Mouse (Mus musculus) intestine, embryonic 16.5 days (tissue): ENCODE data around the gene Rapgef1. TPM values are rescaled to one million over a fixed set of nuclear protein-coding genes. Genes with fewer than 3 reads are reported as not detected.
A peak's percentile ranks its signal among the peaks of the same experiment; 100 is the strongest.

Experiments used
- ATAC-seq: fragments of 200-750 bp; cut with Nextera tagmentation; 2 replicates; pipeline ENCODE4 v1.8.0; 2017; ENCODE audit warnings: moderate TSS enrichment, moderate library complexity
- H3K27ac ChIP-seq: fragments of 300-500 bp; sonication (generic); 2 replicates; pipeline ENCODE4 v1.5.1; 2014; ENCODE audit warnings: mild to moderate bottlenecking, low read length
- H3K27me3 ChIP-seq: fragments of 300-500 bp; sonication (generic); replicated peaks from 2 replicates; pipeline ENCODE4 v1.6.1; 2014; ENCODE audit warnings: low read length, control low read depth, mixed read lengths; ENCODE audit not compliant: control insufficient read depth, insufficient read depth
- H3K36me3 ChIP-seq: fragments of 300-500 bp; sonication (generic); 2 replicates; pipeline ENCODE4 v1.6.1; 2014; ENCODE audit warnings: low read length, control low read depth; ENCODE audit not compliant: control insufficient read depth, insufficient read depth
- H3K4me1 ChIP-seq: fragments of 300-500 bp; sonication (generic); 2 replicates; pipeline ENCODE4 v1.6.1; 2014; ENCODE audit warnings: low read length, control low read depth, mixed read lengths; ENCODE audit not compliant: control insufficient read depth, insufficient read depth
- H3K4me2 ChIP-seq: fragments of 300-500 bp; sonication (generic); 2 replicates; pipeline ENCODE4 v1.6.1; 2014; ENCODE audit warnings: low read depth, low read length, control low read depth
- H3K4me3 ChIP-seq: fragments of 300-500 bp; sonication (generic); 2 replicates; pipeline ENCODE4 v1.5.1; 2014; ENCODE audit warnings: mild to moderate bottlenecking, low read length
- H3K9ac ChIP-seq: fragments of 300-500 bp; sonication (generic); 2 replicates; pipeline ENCODE4 v1.6.1; 2014; ENCODE audit warnings: low read depth, low read length
- H3K9me3 ChIP-seq: fragments of 300-500 bp; sonication (generic); 2 replicates; pipeline ENCODE4 v1.6.1; 2016; ENCODE audit warnings: low read length, control low read depth; ENCODE audit not compliant: control insufficient read depth
- WGBS: fragments of 180-500 bp; shearing (Covaris S2); extraction: QIAGEN DNeasy Blood & Tissue Kit; methylation state at CpG from one replicate; pipeline ENCODE4 v1.1.7; 2014; 5-methylcytosine and 5-hydroxymethylcytosine counted together
- polyA plus RNA-seq: library from polyadenylated mRNA; unstranded; fragments of >200 nt; fragmentation: Nextera tagmentation; extraction: Ambion mirVana; gene quantifications from 2 replicates; pipeline ENCODE4 v1.2.1, GENCODE M21; 2015

Rapgef1 gene
- polyA plus RNA-seq, 1 experiment from 2014 or later, result 8.1 TPM

- WGBS, result 85% methylated on average over 3 of the region's 3 CpGs
- H3K27me3 ChIP-seq, result no peaks in the 10 kb centered on the region
- peaks cover 46% of the 10 kb centered on the region for H3K4me1 ChIP-seq
- peak overlapping the region; percentile 90; the same call in 1 of the 2 replicates for H3K9ac ChIP-seq
- no peaks in the 10 kb centered on the region for H3K9me3 ChIP-seq
- H3K36me3 ChIP-seq, result no peaks in the 10 kb centered on the region
- no peak overlapping the region for H3K4me2 ChIP-seq
- no peak overlapping the region for H3K27ac ChIP-seq
- no peak for ATAC-seq
- H3K4me3 ChIP-seq, result no peak overlapping the region; the same call in 1 of the 2 replicates
Measured at GRCm38 (mm10) chr2:29621636-29622035, 2.1 kb downstream of the Rapgef1 start.

- Histone ChIP-seq H3K4me3 (no peak overlapping the region), H3K27ac (no peak overlapping the region), H3K9me3 (no peaks in the 10 kb centered on the region), H3K27me3 (no peaks in the 10 kb centered on the region), H3K9ac (no peak overlapping the region), H3K4me1 (peaks cover 46% of the 10 kb centered on the region), H3K4me2 (no peak overlapping the region), H3K36me3 (no peaks in the 10 kb centered on the region)
- no peak for ATAC-seq
- 86% methylated on average over 10 of the region's 10 CpGs for WGBS
Measured at GRCm38 (mm10) chr2:29622126-29623005, 2.8 kb downstream of the Rapgef1 start.

- no peaks in the 10 kb centered on the region for H3K27me3 ChIP-seq
- H3K4me1 ChIP-seq, result peaks cover 50% of the 10 kb centered on the region
- no peak overlapping the region for H3K4me2 ChIP-seq
- no peaks in the 10 kb centered on the region for H3K9me3 ChIP-seq
- no peaks in the 10 kb centered on the region for H3K36me3 ChIP-seq
- WGBS, result 57% methylated on average over 9 of the region's 9 CpGs
- H3K9ac ChIP-seq, result peak overlapping the region; percentile 17; the same call in 1 of the 2 replicates
- ATAC-seq, result peak; percentile 26; the same call in 1 of the 2 replicates
- H3K27ac ChIP-seq, result peak overlapping the region; percentile 60
- H3K4me3 ChIP-seq, result no peak overlapping the region
Measured at GRCm38 (mm10) chr2:29623247-29624090, 3.9 kb downstream of the Rapgef1 start.

- H3K27ac ChIP-seq, result peak overlapping the region; percentile 84
- H3K4me3 ChIP-seq, result no peak overlapping the region
- peaks cover 50% of the 10 kb centered on the region for H3K4me1 ChIP-seq
- H3K9ac ChIP-seq, result no peak overlapping the region
- 0 out of 2 replicates have a peak overlapping the region, but pooled peaks have one; percentile 18 for H3K4me2 ChIP-seq
- ATAC-seq, result no peak
- H3K9me3 ChIP-seq, result no peaks in the 10 kb centered on the region
- H3K36me3 ChIP-seq, result no peaks in the 10 kb centered on the region
- H3K27me3 ChIP-seq, result no peaks in the 10 kb centered on the region
- 76% methylated on average over 4 of the region's 4 CpGs for WGBS
Measured at GRCm38 (mm10) chr2:29624091-29624608, 4.6 kb downstream of the Rapgef1 start.

GRCm38 (mm10) chr2:29624739-29625138 lies 5.2 kb downstream of the Rapgef1 start:
- Histone ChIP-seq H3K27me3 (no peaks in the 10 kb centered on the region), H3K9me3 (no peaks in the 10 kb centered on the region), H3K4me2 (no peak overlapping the region), H3K36me3 (no peaks in the 10 kb centered on the region), H3K4me3 (no peak overlapping the region), H3K27ac (no peak overlapping the region), H3K9ac (no peak overlapping the region), H3K4me1 (peaks cover 50% of the 10 kb centered on the region)
- WGBS, result 54% methylated on average over 5 of the region's 5 CpGs
- ATAC-seq, result no peak

GRCm38 (mm10) chr2:29625573-29626200 lies 6.2 kb downstream of the Rapgef1 start:
- no peak overlapping the region for H3K4me2 ChIP-seq
- no peak for ATAC-seq
- H3K9me3 ChIP-seq, result no peaks in the 10 kb centered on the region
- H3K4me1 ChIP-seq, result peaks cover 47% of the 10 kb centered on the region
- H3K4me3 ChIP-seq, result no peak overlapping the region
- H3K36me3 ChIP-seq, result no peaks in the 10 kb centered on the region
- H3K27ac ChIP-seq, result no peak overlapping the region
- WGBS, result 93% methylated on average over 8 of the region's 8 CpGs
- H3K27me3 ChIP-seq, result no peaks in the 10 kb centered on the region
- no peak overlapping the region for H3K9ac ChIP-seq

- Histone ChIP-seq H3K4me2 (no peak overlapping the region), H3K27me3 (no peaks in the 10 kb centered on the region), H3K4me3 (no peak overlapping the region), H3K9me3 (no peaks in the 10 kb centered on the region), H3K9ac (no peak overlapping the region), H3K27ac (no peak overlapping the region), H3K36me3 (no peaks in the 10 kb centered on the region), H3K4me1 (peaks cover 36% of the 10 kb centered on the region)
- no peak for ATAC-seq
- WGBS, result 83% methylated on average over 3 of the region's 3 CpGs
Measured at GRCm38 (mm10) chr2:29627337-29627736, 7.8 kb downstream of the Rapgef1 start.

GRCm38 (mm10) chr2:29628186-29628585 lies 8.7 kb downstream of the Rapgef1 start:
- Histone ChIP-seq H3K36me3 (no peaks in the 10 kb centered on the region), H3K4me3 (no peak overlapping the region), H3K27ac (no peak overlapping the region), H3K4me2 (no peak overlapping the region), H3K4me1 (peaks cover 34% of the 10 kb centered on the region), H3K9me3 (no peaks in the 10 kb centered on the region), H3K27me3 (no peaks in the 10 kb centered on the region), H3K9ac (no peak overlapping the region)
- no peak for ATAC-seq
- 68% methylated on average over 5 of the region's 5 CpGs for WGBS

- Histone ChIP-seq H3K27me3 (no peaks in the 10 kb centered on the region), H3K4me2 (no peak overlapping the region), H3K36me3 (no peaks in the 10 kb centered on the region), H3K4me3 (no peak overlapping the region), H3K27ac (no peak overlapping the region), H3K4me1 (peaks cover 34% of the 10 kb centered on the region), H3K9ac (no peak overlapping the region), H3K9me3 (no peaks in the 10 kb centered on the region)
- no peak for ATAC-seq
- WGBS, result 70% methylated on average over 5 of the region's 5 CpGs
Measured at GRCm38 (mm10) chr2:29628763-29629181, 9.3 kb downstream of the Rapgef1 start.
